Mouse (Mus musculus) stomach, postnatal 0 days (tissue): ENCODE measurements around the gene Slc22a23.

Source experiments
- CTCF ChIP-seq: IDR thresholded peaks from 2 replicates; pipeline ENCODE4 v1.5.1; 2016; ENCODE audit warnings: antibody characterized with exemption, low read depth, mild to moderate bottlenecking, moderate library complexity
- EP300 ChIP-seq: optimal IDR thresholded peaks from 2 replicates; pipeline ENCODE3; 2016; ENCODE audit warnings: antibody characterized with exemption

DNA sequence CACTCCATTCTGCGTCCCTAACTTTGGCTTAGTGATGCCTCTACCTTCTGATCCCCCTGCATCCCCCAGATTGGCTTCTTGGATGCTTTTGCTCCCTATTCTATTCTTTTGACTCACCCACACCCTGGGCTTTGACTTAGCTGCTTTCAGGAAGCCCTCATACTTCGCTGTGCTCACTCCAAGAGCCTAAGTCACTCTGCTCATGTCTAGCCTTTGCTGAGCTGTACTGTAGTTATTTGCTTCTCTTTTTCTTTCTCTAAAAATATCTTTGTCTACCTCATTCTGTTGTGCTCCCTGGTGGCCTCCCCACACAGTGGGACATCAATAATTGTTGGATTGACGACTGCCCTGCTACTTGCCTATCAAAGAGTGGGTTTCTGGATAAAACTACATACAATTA is 196.8 kb downstream of the Slc22a23 start:
- TF ChIP-seq CTCF = no peak
- TF ChIP-seq EP300 = no peak
